ENCODE assay signal across 12 mouse cellular contexts in genomic region chr7:6586096-6586759, GRCm38 (mm10). TPM values are rescaled to one million over a fixed set of nuclear protein-coding genes. Genes with fewer than 3 reads are reported as not detected.
A peak's percentile ranks its signal among the peaks of the same experiment; 100 is the strongest.
DNase-seq lines count a peak whose midpoint lies in the region; ATAC-seq and TF ChIP-seq lines count a peak whose summit lies in the region.
"Had no signal": no experiment of that assay in that cellular context is flagged by ENCODE, and none has a peak within 500 bp of the region (broad histone marks: within the 10 kb centered on the region; RNA-seq: fewer than 3 reads in every experiment).

No protein-coding gene starts in this region.

- H3K27ac ChIP-seq in forebrain, embryonic 12.5 days, result no peak overlapping the region
- no peak overlapping the region for H3K27ac ChIP-seq in forebrain, embryonic 10.5 days
- no peak overlapping the region for H3K27ac ChIP-seq in liver, adult 2 months (replicated peaks; ENCODE audit: insufficient read depth, low read depth, low read length)
- H3K27ac ChIP-seq in liver, embryonic 11.5 days (ENCODE audit: low read depth, low read length), result no peak overlapping the region
- H3K27ac ChIP-seq in forebrain, embryonic 14.5 days (ENCODE audit: low read depth, low read length), result no peak overlapping the region
- no peak overlapping the region for H3K27ac ChIP-seq in neural tube, embryonic 14.5 days (ENCODE audit: low read depth, low read length)
- H3K27ac ChIP-seq: heart, embryonic 15.5 days; lung, embryonic 15.5 days had no signal

- H3K27me3 ChIP-seq in forebrain, embryonic 12.5 days, result no peaks in the 10 kb centered on the region
- no peaks in the 10 kb centered on the region for H3K27me3 ChIP-seq in forebrain, embryonic 10.5 days (ENCODE audit: poor library complexity, severe bottlenecking)
- no peaks in the 10 kb centered on the region for H3K27me3 ChIP-seq in liver, adult 2 months (ENCODE audit: control insufficient read depth, insufficient read depth, low read length)
- no peaks in the 10 kb centered on the region for H3K27me3 ChIP-seq in liver, embryonic 11.5 days (replicated peaks; ENCODE audit: control insufficient read depth, insufficient read depth, low read length)
- H3K27me3 ChIP-seq in forebrain, embryonic 14.5 days (replicated peaks; ENCODE audit: control insufficient read depth, insufficient read depth, low read length), result no peaks in the 10 kb centered on the region
- no peaks in the 10 kb centered on the region for H3K27me3 ChIP-seq in neural tube, embryonic 14.5 days (ENCODE audit: control insufficient read depth, insufficient read depth, low read length)
- H3K27me3 ChIP-seq: heart, embryonic 15.5 days; lung, embryonic 15.5 days had no signal

- 57% methylated on average over 8 of the region's 8 CpGs for WGBS in forebrain, embryonic 12.5 days
- WGBS in forebrain, embryonic 10.5 days, result 61% methylated on average over 8 of the region's 8 CpGs
- WGBS in liver, adult 2 months, result 41% methylated on average over 8 of the region's 8 CpGs
- 49% methylated on average over 8 of the region's 8 CpGs for WGBS in liver, embryonic 11.5 days
- 59% methylated on average over 8 of the region's 8 CpGs for WGBS in forebrain, embryonic 14.5 days
- WGBS in neural tube, embryonic 14.5 days, result 59% methylated on average over 8 of the region's 8 CpGs

- ATAC-seq in forebrain, embryonic 12.5 days (ENCODE audit: low FRiP score), result 0 out of 2 replicates have a peak, but pooled peaks have one; percentile 9
- no peak for ATAC-seq in liver, embryonic 11.5 days (replicated peaks; ENCODE audit: low FRiP score)
- no peak for ATAC-seq in forebrain, embryonic 14.5 days
- ATAC-seq in neural tube, embryonic 14.5 days (ENCODE audit: low read depth), result peak; percentile 68; the same call in 1 of the 2 replicates

- no peak for TF ChIP-seq POLR2A in liver, adult 2 months (IDR thresholded peaks at IDR 0.05; ENCODE audit: extremely low read depth, insufficient read depth, low read length)

- H3K4me2 ChIP-seq in forebrain, embryonic 12.5 days, result no peak overlapping the region
- no peak overlapping the region for H3K4me2 ChIP-seq in liver, embryonic 11.5 days
- no peak overlapping the region for H3K4me2 ChIP-seq in forebrain, embryonic 14.5 days (ENCODE audit: low read length)
- no peak overlapping the region for H3K4me2 ChIP-seq in neural tube, embryonic 14.5 days (ENCODE audit: low read depth, low read length)
- H3K4me2 ChIP-seq: heart, embryonic 15.5 days; lung, embryonic 15.5 days had no signal

- H3K9ac ChIP-seq in forebrain, embryonic 12.5 days, result no peak overlapping the region
- no peak overlapping the region for H3K9ac ChIP-seq in liver, adult 2 months (ENCODE audit: low read depth, low read length)
- H3K9ac ChIP-seq in liver, embryonic 11.5 days (ENCODE audit: low read depth, low read length), result no peak overlapping the region
- H3K9ac ChIP-seq in forebrain, embryonic 14.5 days (ENCODE audit: low read length), result no peak overlapping the region
- H3K9ac ChIP-seq in neural tube, embryonic 14.5 days (replicated peaks; ENCODE audit: low read depth, low read length), result no peak overlapping the region
- H3K9ac ChIP-seq: heart, embryonic 15.5 days; lung, embryonic 15.5 days had no signal

- TF ChIP-seq CTCF in liver, adult 2 months (IDR thresholded peaks at IDR 0.05; ENCODE audit: low read depth, low read length), result no peak

- no peaks in the 10 kb centered on the region for H3K36me3 ChIP-seq in forebrain, embryonic 12.5 days (replicated peaks)
- no peaks in the 10 kb centered on the region for H3K36me3 ChIP-seq in forebrain, embryonic 10.5 days (replicated peaks)
- no peaks in the 10 kb centered on the region for H3K36me3 ChIP-seq in liver, adult 2 months (ENCODE audit: control insufficient read depth, insufficient read depth, low read length)
- H3K36me3 ChIP-seq in liver, embryonic 11.5 days (ENCODE audit: control insufficient read depth, insufficient read depth, low read length), result no peaks in the 10 kb centered on the region
- H3K36me3 ChIP-seq in forebrain, embryonic 14.5 days (ENCODE audit: control insufficient read depth, insufficient read depth, low read length), result no peaks in the 10 kb centered on the region
- H3K36me3 ChIP-seq in neural tube, embryonic 14.5 days (ENCODE audit: control insufficient read depth, insufficient read depth, low read length), result no peaks in the 10 kb centered on the region
- H3K36me3 ChIP-seq: heart, embryonic 15.5 days; lung, embryonic 15.5 days had no signal

- no peak overlapping the region for H3K4me3 ChIP-seq in forebrain, embryonic 12.5 days (replicated peaks)
- no peak overlapping the region for H3K4me3 ChIP-seq in forebrain, embryonic 10.5 days
- no peak overlapping the region for H3K4me3 ChIP-seq in liver, adult 2 months (ENCODE audit: insufficient read depth, low read depth, low read length)
- H3K4me3 ChIP-seq in liver, embryonic 11.5 days (ENCODE audit: low read depth, low read length), result no peak overlapping the region
- no peak overlapping the region for H3K4me3 ChIP-seq in forebrain, embryonic 14.5 days (ENCODE audit: low read depth, low read length)
- no peak overlapping the region for H3K4me3 ChIP-seq in neural tube, embryonic 14.5 days (ENCODE audit: low read depth, low read length)
- H3K4me3 ChIP-seq: heart, embryonic 15.5 days; lung, embryonic 15.5 days had no signal

- H3K9me3 ChIP-seq in forebrain, embryonic 12.5 days, result peaks cover 4% of the 10 kb centered on the region; the same call in 1 of the 2 replicates
- H3K9me3 ChIP-seq in forebrain, embryonic 10.5 days, result peaks cover 16% of the 10 kb centered on the region; the same call in 1 of the 2 replicates
- no peaks in the 10 kb centered on the region for H3K9me3 ChIP-seq in liver, embryonic 11.5 days (ENCODE audit: control insufficient read depth, low read length)
- no peaks in the 10 kb centered on the region for H3K9me3 ChIP-seq in forebrain, embryonic 14.5 days (replicated peaks; ENCODE audit: control insufficient read depth, low read length)
- H3K9me3 ChIP-seq in neural tube, embryonic 14.5 days (ENCODE audit: control insufficient read depth, low read length), result no peaks in the 10 kb centered on the region
- H3K9me3 ChIP-seq: heart, embryonic 15.5 days; lung, embryonic 15.5 days had no signal

- no peak for DNase-seq in forebrain, embryonic 10.5 days (ENCODE audit: extremely low spot score, low spot score)
- DNase-seq in liver, adult 2 months (ENCODE audit: extremely low read depth, low read depth, low spot score), result peak; percentile 8
- DNase-seq in liver, embryonic 11.5 days (ENCODE audit: low spot score), result no peak
- peak; percentile 56 for DNase-seq in forebrain, embryonic 14.5 days (ENCODE audit: low spot score)
- DNase-seq in spleen, adult 18-20 months, result no peak
- DNase-seq in c-Kit-positive CD71-positive TER-119-positive erythroid progenitor cells, embryonic 14.5 days (ENCODE audit: low spot score), result no peak

- H3K79me2 ChIP-seq in liver, adult 2 months (ENCODE audit: control insufficient read depth, insufficient read depth, low read length), result no peaks in the 10 kb centered on the region

- H3K4me1 ChIP-seq in forebrain, embryonic 12.5 days, result no peaks in the 10 kb centered on the region
- no peaks in the 10 kb centered on the region for H3K4me1 ChIP-seq in forebrain, embryonic 10.5 days
- H3K4me1 ChIP-seq in liver, adult 2 months (ENCODE audit: control insufficient read depth, insufficient read depth, low read length), result no peaks in the 10 kb centered on the region
- no peaks in the 10 kb centered on the region for H3K4me1 ChIP-seq in liver, embryonic 11.5 days (replicated peaks; ENCODE audit: control insufficient read depth, insufficient read depth, low read length)
- no peaks in the 10 kb centered on the region for H3K4me1 ChIP-seq in forebrain, embryonic 14.5 days (ENCODE audit: control insufficient read depth, insufficient read depth, low read length)
- H3K4me1 ChIP-seq in neural tube, embryonic 14.5 days (ENCODE audit: control insufficient read depth, insufficient read depth, low read length), result no peaks in the 10 kb centered on the region
- H3K4me1 ChIP-seq: heart, embryonic 15.5 days; lung, embryonic 15.5 days had no signal

RNA-seq across cellular contexts. Expression of gene Olfr1350, which starts 21.6 kb away (rescaled TPM):
- polyA plus RNA-seq in forebrain, embryonic 12.5 days (2016; fragmentation: Nextera tagmentation; extraction: Ambion mirVana), result not detected in 2 replicates
- polyA plus RNA-seq in forebrain, embryonic 10.5 days (2016; fragmentation: Nextera tagmentation; extraction: Ambion mirVana), result not detected in 2 replicates
- total RNA-seq in liver, adult 2 months (2014; rRNA removed), result not detected in 2 replicates
- not detected in 2 replicates for polyA plus RNA-seq in liver, adult 2 months (2012; rRNA removed)
- not detected in 2 replicates for polyA plus RNA-seq in liver, embryonic 11.5 days (2014; fragmentation: Nextera tagmentation; extraction: Ambion mirVana)
- polyA plus RNA-seq in forebrain, embryonic 14.5 days (2014; fragmentation: Nextera tagmentation; extraction: Ambion mirVana), result not detected in 2 replicates
- polyA plus RNA-seq in neural tube, embryonic 14.5 days (2014; fragmentation: Nextera tagmentation; extraction: Ambion mirVana), result not detected in 2 replicates
- polyA plus RNA-seq: cerebellum, adult 2 months; heart, embryonic 15.5 days; lung, embryonic 15.5 days; stomach, embryonic 14.5 days had no signal

Comparison
In these comparisons a context has a peak if more than half of its experiments do, and no peak if none do; other contexts are left out.
1. ATAC-seq: peak in forebrain, embryonic 12.5 days (single experiment) and neural tube, embryonic 14.5 days (single experiment); none in liver, embryonic 11.5 days (single experiment) and forebrain, embryonic 14.5 days (single experiment).
2. DNase-seq: peak in liver, adult 2 months (single experiment) and forebrain, embryonic 14.5 days (single experiment); none in forebrain, embryonic 10.5 days (single experiment), liver, embryonic 11.5 days (single experiment), spleen, adult 18-20 months (0 of 2) and c-Kit-positive CD71-positive TER-119-positive erythroid progenitor cells, embryonic 14.5 days (single experiment).